Mouse (Mus musculus) hindbrain, embryonic 12.5 days (tissue): ENCODE measurements at regions not wholly inside any gene's neighbourhood (a gene's known extent, or its start where the extent isn't known, plus 50 kb on each side); places are given as distances from the start of the nearest gene placed in this dataset.

Experiments
- ATAC-seq: fragments of 200-750 bp; cut with Nextera tagmentation; 2 replicates; pipeline ENCODE4 v1.8.0; 2017; ENCODE audit warnings: moderate TSS enrichment; ENCODE audit not compliant: low FRiP score
- H3K27ac ChIP-seq: fragments of 300-500 bp; sonication (generic); 2 replicates; pipeline ENCODE4 v1.5.1; 2016; ENCODE audit warnings: mild to moderate bottlenecking
- H3K27me3 ChIP-seq: fragments of 300-500 bp; sonication (generic); 2 replicates; pipeline ENCODE4 v1.6.1; 2016; ENCODE audit warnings: mild to moderate bottlenecking
- H3K36me3 ChIP-seq: fragments of 300-500 bp; sonication (generic); 2 replicates; pipeline ENCODE4 v1.6.1; 2016; ENCODE audit warnings: mild to moderate bottlenecking
- H3K4me1 ChIP-seq: fragments of 300-500 bp; sonication (generic); 2 replicates; pipeline ENCODE4 v1.6.1; 2016
- H3K4me2 ChIP-seq: fragments of 300-500 bp; sonication (generic); replicated peaks from 2 replicates; pipeline ENCODE4 v1.6.1; 2016; ENCODE audit warnings: mild to moderate bottlenecking
- H3K4me3 ChIP-seq: fragments of 300-500 bp; sonication (generic); 2 replicates; pipeline ENCODE4 v1.5.1; 2016; ENCODE audit warnings: mild to moderate bottlenecking
- H3K9ac ChIP-seq: fragments of 300-500 bp; sonication (generic); 2 replicates; pipeline ENCODE4 v1.6.1; 2016; ENCODE audit warnings: mild to moderate bottlenecking, moderate library complexity
- H3K9me3 ChIP-seq: fragments of 300-500 bp; sonication (generic); replicated peaks from 2 replicates; pipeline ENCODE4 v1.6.1; 2016; ENCODE audit warnings: mild to moderate bottlenecking
- WGBS: fragments of 180-500 bp; shearing (Covaris S2); methylation state at CpG from one replicate; pipeline ENCODE4 v1.1.7; 2016; 5-methylcytosine and 5-hydroxymethylcytosine counted together

DNA sequence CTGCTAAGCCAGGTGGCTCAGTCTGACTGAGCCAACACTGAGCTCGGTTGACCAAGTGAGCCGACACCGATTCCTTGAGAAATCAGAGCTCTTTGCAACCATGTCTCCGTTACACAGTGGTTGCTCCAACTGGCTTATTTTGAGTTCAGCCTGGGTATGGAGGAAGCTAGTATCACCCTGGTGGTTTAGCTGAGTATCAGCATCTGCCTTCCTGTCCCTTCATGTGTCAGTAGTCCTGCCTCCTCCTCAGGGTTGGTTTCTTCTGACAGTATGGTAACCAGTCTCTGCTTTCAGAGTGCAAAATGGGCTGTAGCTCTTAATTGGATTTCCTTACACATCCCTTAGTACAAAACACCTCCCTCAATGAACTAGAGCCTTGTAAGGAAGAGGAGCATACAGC lies 66.2 kb upstream of the Foxn3 start:
- Histone ChIP-seq H3K9me3 (no peaks in the 10 kb centered on the region), H3K4me1 (peaks cover 8% of the 10 kb centered on the region), H3K27ac (no peak overlapping the region), H3K36me3 (no peaks in the 10 kb centered on the region), H3K27me3 (no peaks in the 10 kb centered on the region), H3K4me3 (no peak overlapping the region), H3K9ac (no peak overlapping the region), H3K4me2 (no peak overlapping the region)
- WGBS: 87% methylated on average over 4 of the region's 4 CpGs
- no peak for ATAC-seq

DNA sequence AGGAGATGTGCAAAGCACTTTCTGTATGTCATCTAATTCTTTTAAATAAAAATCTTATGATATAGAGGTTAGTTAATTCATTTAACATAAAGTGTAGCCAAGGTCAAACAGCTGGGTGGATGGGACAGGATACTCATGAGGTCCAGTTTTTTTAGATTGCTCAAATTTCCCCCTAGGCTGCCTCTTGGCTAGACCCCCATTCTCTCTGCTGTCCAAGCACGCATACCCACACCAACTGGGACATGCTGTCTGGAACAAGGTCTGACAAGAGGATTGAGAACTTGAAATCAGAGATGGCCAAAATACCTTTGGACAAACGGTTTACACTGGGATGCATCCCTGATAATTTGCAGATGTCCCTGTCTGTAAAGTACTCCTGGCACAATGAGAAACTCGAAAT lies 65.0 kb upstream of the Foxn3 start:
- 54% methylated on average over 3 of the region's 3 CpGs for WGBS
- H3K27me3 ChIP-seq: no peaks in the 10 kb centered on the region
- no peak overlapping the region for H3K9ac ChIP-seq
- peaks cover 8% of the 10 kb centered on the region for H3K4me1 ChIP-seq
- H3K27ac ChIP-seq: peak overlapping the region; percentile 82; the same call in 1 of the 2 replicates
- peak overlapping the region; percentile 68; the same call in 1 of the 2 replicates for H3K4me3 ChIP-seq
- H3K9me3 ChIP-seq: no peaks in the 10 kb centered on the region
- H3K4me2 ChIP-seq: peak overlapping the region; percentile 69
- H3K36me3 ChIP-seq: no peaks in the 10 kb centered on the region
- ATAC-seq: peak; percentile 21; the same call in 1 of the 2 replicates

DNA sequence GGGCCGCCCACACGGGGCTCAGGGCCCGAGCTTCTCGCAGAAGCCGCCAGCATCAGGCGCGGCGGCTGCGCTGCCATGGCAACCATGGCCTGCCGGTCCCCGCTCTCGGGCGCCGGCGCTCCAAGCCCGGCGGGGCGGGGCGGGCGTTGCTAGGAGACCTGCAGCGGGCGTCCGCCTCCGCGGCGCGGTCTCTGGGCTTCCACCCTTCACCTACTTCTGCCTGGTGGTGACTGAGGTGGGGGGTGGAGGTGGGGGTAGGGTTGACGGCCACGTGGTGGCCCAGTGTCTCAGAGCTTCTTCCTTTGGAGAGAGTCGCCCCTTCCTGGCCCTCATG lies 64.5 kb upstream of the Foxn3 start:
- peak overlapping the region; percentile 82 for H3K27ac ChIP-seq
- peak overlapping the region; percentile 69 for H3K4me2 ChIP-seq
- peak overlapping the region; percentile 63 for H3K9ac ChIP-seq
- no peaks in the 10 kb centered on the region for H3K36me3 ChIP-seq
- H3K4me1 ChIP-seq: peaks cover 8% of the 10 kb centered on the region
- no peaks in the 10 kb centered on the region for H3K27me3 ChIP-seq
- ATAC-seq: peak; percentile 94
- WGBS: under 1% methylated on average over 30 of the region's 30 CpGs
- H3K4me3 ChIP-seq: peak overlapping the region; percentile 68
- no peaks in the 10 kb centered on the region for H3K9me3 ChIP-seq

DNA sequence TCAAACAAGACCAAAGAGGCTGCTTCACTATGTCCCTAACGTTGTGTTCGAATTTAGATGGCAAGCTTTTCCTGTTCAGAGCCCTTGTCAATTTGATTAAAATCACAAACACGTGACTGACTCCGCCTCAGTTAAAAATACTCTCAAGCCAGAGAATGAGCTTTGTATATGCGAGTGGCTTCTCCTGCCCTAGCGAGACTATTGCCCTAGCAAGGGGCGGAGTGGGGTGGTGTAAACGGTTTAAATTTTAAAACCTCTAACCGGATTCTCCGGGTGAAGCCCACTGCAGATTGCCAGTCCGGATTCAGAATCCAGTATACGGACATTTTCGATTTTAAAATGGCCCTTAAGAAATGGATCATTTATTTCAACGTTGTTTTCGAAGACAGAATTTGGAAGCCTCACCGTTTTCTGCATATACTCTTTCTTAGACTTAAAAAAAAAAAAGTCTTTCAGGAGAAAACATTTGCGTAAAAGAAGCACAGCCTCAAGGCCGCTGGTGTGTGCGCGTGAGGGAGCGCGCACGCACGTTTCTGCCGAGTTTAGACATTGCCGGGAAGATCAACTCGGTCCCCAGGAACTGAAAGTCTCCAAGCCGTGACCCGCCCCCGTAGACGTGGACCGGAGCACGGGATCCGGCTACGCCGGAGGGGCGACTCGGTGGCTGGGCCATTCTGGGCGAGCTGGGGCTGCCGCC lies 64.0 kb upstream of the Foxn3 start:
- under 1% methylated on average over 40 of the region's 40 CpGs for WGBS
- H3K4me1 ChIP-seq: peaks cover 8% of the 10 kb centered on the region
- H3K27me3 ChIP-seq: no peaks in the 10 kb centered on the region
- H3K36me3 ChIP-seq: no peaks in the 10 kb centered on the region
- H3K9me3 ChIP-seq: no peaks in the 10 kb centered on the region
- ATAC-seq: peak; percentile 44
- H3K4me3 ChIP-seq: peak overlapping the region; percentile 68
- H3K27ac ChIP-seq: peak overlapping the region; percentile 82
- peak overlapping the region; percentile 69 for H3K4me2 ChIP-seq
- H3K9ac ChIP-seq: peak overlapping the region; percentile 63

DNA sequence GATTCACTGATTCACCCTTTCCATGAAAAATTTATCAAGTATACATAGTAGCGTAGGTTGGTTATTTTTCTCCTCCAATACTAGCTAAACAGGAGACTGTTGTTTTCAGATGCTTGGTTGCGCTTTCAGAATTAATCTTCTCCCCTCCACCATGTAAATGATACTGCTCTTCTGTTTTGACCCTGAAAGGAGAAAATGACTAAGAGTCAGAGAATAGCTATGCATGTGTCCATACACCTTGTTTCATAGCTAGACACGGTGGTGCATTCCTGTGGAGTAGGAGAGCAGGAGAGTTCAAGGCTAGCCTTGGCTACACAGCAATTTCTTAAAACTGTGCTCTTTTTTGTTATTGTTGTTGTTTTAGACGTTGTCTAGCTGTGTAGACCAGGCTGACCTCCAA lies 62.8 kb upstream of the Foxn3 start:
- Histone ChIP-seq H3K4me3 (no peak overlapping the region), H3K4me1 (peaks cover 8% of the 10 kb centered on the region), H3K36me3 (no peaks in the 10 kb centered on the region), H3K9me3 (no peaks in the 10 kb centered on the region), H3K27ac (no peak overlapping the region), H3K27me3 (no peaks in the 10 kb centered on the region), H3K9ac (no peak overlapping the region), H3K4me2 (no peak overlapping the region)
- no peak for ATAC-seq
- WGBS: 84% methylated on average over 4 of the region's 4 CpGs

DNA sequence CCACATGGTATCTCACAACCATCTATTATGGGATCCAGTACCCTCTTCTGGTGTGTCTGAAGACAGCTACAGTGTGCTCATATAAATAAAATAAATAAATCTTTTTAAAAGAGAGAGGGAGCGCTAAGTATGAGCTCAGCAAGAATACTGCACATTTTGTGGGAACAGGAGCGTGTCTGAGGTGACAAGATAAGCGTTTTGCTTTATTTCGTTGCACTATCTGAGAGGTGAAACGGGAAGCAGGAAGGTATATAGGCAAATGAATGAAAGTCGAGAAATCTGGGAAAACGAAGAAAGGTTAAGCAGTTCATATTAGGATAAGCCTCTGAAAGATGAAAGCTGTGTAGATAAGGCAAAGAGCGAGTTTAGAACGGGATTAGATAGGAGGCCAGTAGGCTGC lies 61.7 kb upstream of the Foxn3 start:
- Histone ChIP-seq H3K27ac (no peak overlapping the region), H3K36me3 (no peaks in the 10 kb centered on the region), H3K27me3 (no peaks in the 10 kb centered on the region), H3K4me1 (peaks cover 8% of the 10 kb centered on the region), H3K4me2 (no peak overlapping the region), H3K9me3 (no peaks in the 10 kb centered on the region), H3K4me3 (no peak overlapping the region), H3K9ac (no peak overlapping the region)
- WGBS: 87% methylated on average over 9 of the region's 9 CpGs
- ATAC-seq: no peak

DNA sequence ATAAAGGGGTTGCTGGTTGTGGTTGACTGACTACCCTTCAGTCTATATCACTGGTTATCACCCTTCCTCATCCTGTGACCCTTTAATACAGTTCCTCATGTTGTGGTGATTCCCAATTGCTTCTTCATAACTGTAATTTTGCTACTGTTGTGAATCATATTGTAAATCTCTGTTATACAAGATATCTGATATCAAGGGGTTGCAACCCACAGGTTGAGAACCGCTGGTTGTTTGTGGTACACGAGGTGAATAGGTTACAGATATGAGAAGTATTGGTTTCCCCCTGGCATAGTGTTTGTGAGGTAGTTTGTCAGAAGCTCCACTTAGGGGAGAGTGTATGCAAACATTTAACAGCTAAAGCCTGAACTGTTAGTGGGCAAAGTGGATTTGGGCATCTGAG lies 58.9 kb upstream of the Foxn3 start:
- Histone ChIP-seq H3K4me2 (no peak overlapping the region), H3K27ac (no peak overlapping the region), H3K27me3 (no peaks in the 10 kb centered on the region), H3K4me3 (no peak overlapping the region), H3K4me1 (no peaks in the 10 kb centered on the region), H3K9ac (no peak overlapping the region), H3K9me3 (no peaks in the 10 kb centered on the region), H3K36me3 (no peaks in the 10 kb centered on the region)
- WGBS: 84% methylated on average over 2 of the region's 2 CpGs
- no peak for ATAC-seq

DNA sequence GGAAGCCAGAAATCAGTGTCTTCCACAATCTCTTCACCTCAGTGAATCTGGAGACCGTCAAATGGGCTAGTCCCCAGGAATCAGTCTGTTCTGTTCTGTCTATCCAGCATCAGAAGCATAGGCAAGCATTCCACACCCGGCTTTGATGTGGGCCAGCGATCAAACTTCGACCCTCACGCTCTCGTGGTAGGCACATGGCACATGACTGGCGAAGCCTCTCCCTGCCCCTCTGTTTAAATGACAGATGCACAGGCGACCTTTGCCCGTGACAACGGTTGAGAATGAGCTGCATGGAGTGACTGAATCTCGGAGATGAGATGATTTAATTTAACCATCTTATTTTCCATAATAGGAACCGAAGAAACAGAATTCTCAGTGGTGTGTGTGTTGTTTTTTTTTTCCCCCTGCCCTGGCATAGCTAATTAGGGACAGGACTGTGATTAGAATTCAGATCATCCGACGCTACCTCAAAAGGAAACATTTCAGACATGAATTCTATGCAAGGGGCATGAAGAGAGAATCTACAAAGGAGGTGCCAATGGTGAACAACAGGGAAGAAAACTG lies 53.9 kb upstream of the Foxn3 start:
- H3K9me3 ChIP-seq: no peaks in the 10 kb centered on the region
- 69% methylated on average over 14 of the region's 14 CpGs for WGBS
- H3K27ac ChIP-seq: no peak overlapping the region
- no peak for ATAC-seq
- no peaks in the 10 kb centered on the region for H3K36me3 ChIP-seq
- no peak overlapping the region for H3K4me3 ChIP-seq
- 0 out of 2 replicates have a peak, but pooled peaks cover 3% of the 10 kb centered on the region for H3K27me3 ChIP-seq
- H3K4me1 ChIP-seq: no peaks in the 10 kb centered on the region
- H3K9ac ChIP-seq: no peak overlapping the region
- no peak overlapping the region for H3K4me2 ChIP-seq

DNA sequence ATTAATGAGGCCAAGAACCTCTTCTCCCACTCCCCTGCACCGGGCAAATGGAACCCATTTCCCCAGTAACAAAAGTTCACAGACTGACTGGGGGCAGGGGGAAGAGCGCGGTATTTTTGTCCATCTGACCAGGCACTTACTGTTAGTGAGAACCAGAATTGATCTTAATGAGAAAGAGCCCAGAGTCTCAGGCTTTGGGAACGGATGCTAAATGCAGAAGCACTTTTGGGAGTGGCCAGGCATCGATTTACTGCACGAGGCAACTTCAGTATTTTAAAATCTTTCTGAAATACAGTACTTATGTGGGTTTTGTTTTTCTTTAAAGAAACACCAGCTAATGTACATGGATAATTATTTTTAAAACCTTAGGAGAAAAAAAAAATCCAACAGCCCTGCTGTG lies 51.0 kb upstream of the Foxn3 start:
- 70% methylated on average over 6 of the region's 6 CpGs for WGBS
- H3K9me3 ChIP-seq: no peaks in the 10 kb centered on the region
- no peak overlapping the region for H3K4me2 ChIP-seq
- no peak overlapping the region for H3K9ac ChIP-seq
- H3K27me3 ChIP-seq: 0 out of 2 replicates have a peak, but pooled peaks cover 3% of the 10 kb centered on the region
- no peak overlapping the region for H3K4me3 ChIP-seq
- H3K36me3 ChIP-seq: no peaks in the 10 kb centered on the region
- no peak overlapping the region for H3K27ac ChIP-seq
- no peaks in the 10 kb centered on the region for H3K4me1 ChIP-seq
- no peak for ATAC-seq
